Mouse (Mus musculus): ENCODE measurements around the gene Entpd5. TPM values are rescaled to one million over a fixed set of nuclear protein-coding genes. Genes with fewer than 3 reads are reported as not detected.

The Entpd5 gene
- polyA plus RNA-seq, 1 experiment from 2014 or later, result 8.8 TPM

- H3K36me3 ChIP-seq (ENCODE audit: control insufficient read depth, insufficient read depth, low read length), result no peaks in the 10 kb centered on the region
- no peak overlapping the region for H3K27ac ChIP-seq (ENCODE audit: low read depth, low read length)
- WGBS, result 92% methylated on average over 5 of the region's 5 CpGs
- H3K4me1 ChIP-seq (ENCODE audit: control insufficient read depth, insufficient read depth, low read length), result no peaks in the 10 kb centered on the region
- H3K4me3 ChIP-seq (ENCODE audit: low read depth, low read length), result no peak overlapping the region
- ATAC-seq (ENCODE audit: low FRiP score), result no peak
- H3K9ac ChIP-seq (ENCODE audit: low read length), result no peak overlapping the region
- DNase-seq (ENCODE audit: low spot score, missing footprints), result no peak
- H3K4me2 ChIP-seq, result no peak overlapping the region
- no peaks in the 10 kb centered on the region for H3K27me3 ChIP-seq (ENCODE audit: control insufficient read depth, insufficient read depth, low read length)
- H3K9me3 ChIP-seq (ENCODE audit: control insufficient read depth, low read length), result no peaks in the 10 kb centered on the region
Measured at GRCm38 (mm10) chr12:84393847-84394246, 15.0 kb downstream of the Entpd5 start.

- WGBS, result 92% methylated on average over 4 of the region's 4 CpGs
- Histone ChIP-seq H3K36me3 (ENCODE audit: control insufficient read depth, insufficient read depth, low read length) (no peaks in the 10 kb centered on the region), H3K9me3 (ENCODE audit: control insufficient read depth, low read length) (no peaks in the 10 kb centered on the region), H3K4me1 (ENCODE audit: control insufficient read depth, insufficient read depth, low read length) (no peaks in the 10 kb centered on the region), H3K27ac (ENCODE audit: low read depth, low read length) (no peak overlapping the region), H3K4me3 (ENCODE audit: low read depth, low read length) (no peak overlapping the region), H3K4me2 (no peak overlapping the region), H3K9ac (ENCODE audit: low read length) (no peak overlapping the region), H3K27me3 (ENCODE audit: control insufficient read depth, insufficient read depth, low read length) (no peaks in the 10 kb centered on the region)
- DNase-seq (ENCODE audit: low spot score, missing footprints), result no peak
- ATAC-seq (ENCODE audit: low FRiP score), result no peak
Measured at GRCm38 (mm10) chr12:84392681-84393080, 16.1 kb downstream of the Entpd5 start.

DNA sequence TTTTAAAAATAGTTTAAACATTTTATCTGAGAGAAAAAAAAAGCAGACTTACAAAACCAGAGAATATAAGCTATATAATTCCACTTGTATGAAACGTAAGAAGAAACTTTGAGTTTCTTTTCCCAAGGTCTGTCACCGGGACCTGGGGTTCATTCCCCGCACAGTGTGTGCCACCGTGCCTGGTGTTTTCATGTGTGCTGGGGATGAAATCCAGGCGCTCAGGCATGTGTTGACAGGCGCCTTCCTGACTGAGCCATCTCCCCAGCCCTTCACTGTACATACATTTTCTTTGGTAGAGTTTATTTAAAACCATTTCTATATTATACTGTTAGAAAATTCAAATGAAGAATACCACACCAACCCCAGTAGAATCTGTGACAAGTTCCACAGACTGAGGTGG is 18.5 kb downstream of the Entpd5 start:
- Histone ChIP-seq H3K27ac (ENCODE audit: low read depth, low read length) (no peak overlapping the region), H3K4me2 (no peak overlapping the region), H3K27me3 (ENCODE audit: control insufficient read depth, insufficient read depth, low read length) (no peaks in the 10 kb centered on the region), H3K36me3 (ENCODE audit: control insufficient read depth, insufficient read depth, low read length) (no peaks in the 10 kb centered on the region), H3K4me3 (ENCODE audit: low read depth, low read length) (no peak overlapping the region), H3K9me3 (ENCODE audit: control insufficient read depth, low read length) (no peaks in the 10 kb centered on the region), H3K9ac (ENCODE audit: low read length) (no peak overlapping the region), H3K4me1 (ENCODE audit: control insufficient read depth, insufficient read depth, low read length) (no peaks in the 10 kb centered on the region)
- ATAC-seq (ENCODE audit: low FRiP score) (no peak), DNase-seq (ENCODE audit: low spot score, missing footprints) (no peak)
- WGBS, result 86% methylated on average over 6 of the region's 6 CpGs

GRCm38 (mm10) chr12:84388774-84389400 is 19.9 kb downstream of the Entpd5 start:
- WGBS, result 79% methylated on average over 14 of the region's 14 CpGs
- no peak for ATAC-seq (ENCODE audit: low FRiP score)

GRCm38 (mm10) chr12:84388097-84388496 is 20.7 kb downstream of the Entpd5 start:
- Histone ChIP-seq H3K27me3 (ENCODE audit: control insufficient read depth, insufficient read depth, low read length) (no peaks in the 10 kb centered on the region), H3K4me3 (ENCODE audit: low read depth, low read length) (no peak overlapping the region), H3K4me2 (no peak overlapping the region), H3K9ac (ENCODE audit: low read length) (no peak overlapping the region), H3K4me1 (ENCODE audit: control insufficient read depth, insufficient read depth, low read length) (no peaks in the 10 kb centered on the region), H3K36me3 (ENCODE audit: control insufficient read depth, insufficient read depth, low read length) (no peaks in the 10 kb centered on the region), H3K9me3 (ENCODE audit: control insufficient read depth, low read length) (no peaks in the 10 kb centered on the region), H3K27ac (ENCODE audit: low read depth, low read length) (no peak overlapping the region)
- DNase-seq (ENCODE audit: low spot score, missing footprints) (no peak), ATAC-seq (ENCODE audit: low FRiP score) (no peak)
- WGBS, result 84% methylated on average over 8 of the region's 8 CpGs

More at GRCm38 (mm10) chr12:84388774-84389400, 19.9 kb downstream of the Entpd5 start:
- DNase-seq (ENCODE audit: low spot score, missing footprints), result no peak
- Histone ChIP-seq H3K9ac (ENCODE audit: low read length) (no peak overlapping the region), H3K27ac (ENCODE audit: low read depth, low read length) (no peak overlapping the region), H3K4me3 (ENCODE audit: low read depth, low read length) (no peak overlapping the region), H3K36me3 (ENCODE audit: control insufficient read depth, insufficient read depth, low read length) (no peaks in the 10 kb centered on the region), H3K27me3 (ENCODE audit: control insufficient read depth, insufficient read depth, low read length) (no peaks in the 10 kb centered on the region), H3K4me1 (ENCODE audit: control insufficient read depth, insufficient read depth, low read length) (no peaks in the 10 kb centered on the region), H3K4me2 (no peak overlapping the region), H3K9me3 (ENCODE audit: control insufficient read depth, low read length) (no peaks in the 10 kb centered on the region)

DNA sequence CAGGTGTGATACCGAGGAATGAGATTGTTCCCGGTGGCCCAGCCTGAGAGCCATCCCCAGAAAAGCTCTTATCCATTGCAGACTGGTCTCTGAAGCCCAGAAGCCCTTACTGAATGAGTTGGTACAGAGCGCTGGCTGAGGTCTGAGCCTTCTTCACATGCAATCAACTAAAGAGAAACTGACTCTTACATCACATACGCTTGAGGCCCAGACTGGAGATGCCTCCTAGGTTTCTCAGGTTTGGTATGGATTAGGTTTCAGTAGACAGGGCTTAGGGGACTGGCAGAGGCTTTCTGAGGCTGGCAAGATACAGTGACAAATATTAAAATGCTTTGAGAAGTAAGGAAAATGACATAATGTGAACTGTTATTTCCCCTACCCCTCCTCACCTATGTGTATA is 23.4 kb downstream of the Entpd5 start:
- DNase-seq (ENCODE audit: low spot score, missing footprints) (no peak), ATAC-seq (ENCODE audit: low FRiP score) (no peak)
- no peak overlapping the region for H3K4me3 ChIP-seq (ENCODE audit: low read depth, low read length)
- H3K4me1 ChIP-seq (ENCODE audit: control insufficient read depth, insufficient read depth, low read length), result no peaks in the 10 kb centered on the region
- H3K9me3 ChIP-seq (ENCODE audit: control insufficient read depth, low read length), result no peaks in the 10 kb centered on the region
- H3K4me2 ChIP-seq, result no peak overlapping the region
- 93% methylated on average over 4 of the region's 4 CpGs for WGBS
- no peaks in the 10 kb centered on the region for H3K36me3 ChIP-seq (ENCODE audit: control insufficient read depth, insufficient read depth, low read length)
- no peak overlapping the region for H3K9ac ChIP-seq (ENCODE audit: low read length)
- no peak overlapping the region for H3K27ac ChIP-seq (ENCODE audit: low read depth, low read length)
- H3K27me3 ChIP-seq (ENCODE audit: control insufficient read depth, insufficient read depth, low read length), result no peaks in the 10 kb centered on the region

GRCm38 (mm10) chr12:84384644-84385081 is 24.2 kb downstream of the Entpd5 start:
- 86% methylated on average over 5 of the region's 5 CpGs for WGBS
- ATAC-seq (ENCODE audit: low FRiP score), result no peak

DNA sequence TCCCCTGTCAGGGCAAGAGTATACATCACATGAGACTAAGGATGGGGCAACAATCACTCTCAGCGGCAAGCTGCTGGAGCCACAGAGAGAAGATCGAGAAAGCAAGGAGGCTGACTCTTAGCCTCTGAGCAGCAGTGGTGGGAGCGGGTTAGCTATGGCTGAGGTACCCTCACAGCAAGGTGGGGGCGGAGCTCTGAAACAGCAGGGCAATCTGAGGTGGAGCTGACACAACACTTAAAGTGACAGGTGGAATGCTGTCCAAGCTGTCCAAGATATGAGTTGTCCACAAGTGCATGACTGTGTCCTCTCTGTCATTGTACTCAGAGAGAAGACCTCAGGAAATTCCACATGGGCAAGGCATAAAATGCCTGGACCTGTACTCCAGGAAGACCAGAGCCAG is 26.5 kb downstream of the Entpd5 start:
- 89% methylated on average over 4 of the region's 4 CpGs for WGBS
- ATAC-seq (ENCODE audit: low FRiP score) (no peak), DNase-seq (ENCODE audit: low spot score, missing footprints) (no peak)
- Histone ChIP-seq H3K4me2 (no peak overlapping the region), H3K9ac (ENCODE audit: low read length) (no peak overlapping the region), H3K9me3 (ENCODE audit: control insufficient read depth, low read length) (no peaks in the 10 kb centered on the region), H3K27ac (ENCODE audit: low read depth, low read length) (no peak overlapping the region), H3K4me1 (ENCODE audit: control insufficient read depth, insufficient read depth, low read length) (no peaks in the 10 kb centered on the region), H3K27me3 (ENCODE audit: control insufficient read depth, insufficient read depth, low read length) (no peaks in the 10 kb centered on the region), H3K4me3 (ENCODE audit: low read depth, low read length) (no peak overlapping the region), H3K36me3 (ENCODE audit: control insufficient read depth, insufficient read depth, low read length) (no peaks in the 10 kb centered on the region)

More at GRCm38 (mm10) chr12:84384644-84385081, 24.2 kb downstream of the Entpd5 start:
- Histone ChIP-seq H3K4me1 (ENCODE audit: control insufficient read depth, insufficient read depth, low read length) (no peaks in the 10 kb centered on the region), H3K4me3 (ENCODE audit: low read depth, low read length) (no peak overlapping the region), H3K9ac (ENCODE audit: low read length) (no peak overlapping the region), H3K36me3 (ENCODE audit: control insufficient read depth, insufficient read depth, low read length) (no peaks in the 10 kb centered on the region), H3K9me3 (ENCODE audit: control insufficient read depth, low read length) (no peaks in the 10 kb centered on the region), H3K27me3 (ENCODE audit: control insufficient read depth, insufficient read depth, low read length) (no peaks in the 10 kb centered on the region), H3K27ac (ENCODE audit: low read depth, low read length) (no peak overlapping the region), H3K4me2 (no peak overlapping the region)
- DNase-seq (ENCODE audit: low spot score, missing footprints), result no peak

- 87% methylated on average over 6 of the region's 6 CpGs for WGBS
- Histone ChIP-seq H3K9ac (ENCODE audit: low read length) (no peak overlapping the region), H3K36me3 (ENCODE audit: control insufficient read depth, insufficient read depth, low read length) (peaks cover 19% of the 10 kb centered on the region), H3K4me3 (ENCODE audit: low read depth, low read length) (no peak overlapping the region), H3K4me1 (ENCODE audit: control insufficient read depth, insufficient read depth, low read length) (no peaks in the 10 kb centered on the region), H3K4me2 (no peak overlapping the region), H3K9me3 (ENCODE audit: control insufficient read depth, low read length) (no peaks in the 10 kb centered on the region), H3K27me3 (ENCODE audit: control insufficient read depth, insufficient read depth, low read length) (no peaks in the 10 kb centered on the region), H3K27ac (ENCODE audit: low read depth, low read length) (no peak overlapping the region)
- ATAC-seq (ENCODE audit: low FRiP score), result no peak
- peak; percentile 56 for DNase-seq (ENCODE audit: low spot score, missing footprints)
Measured at GRCm38 (mm10) chr12:84373831-84374481, 34.9 kb downstream of the Entpd5 start.

All from midbrain, embryonic 11.5 days (tissue).